Mouse (Mus musculus): ENCODE measurements around the gene Gm39115. TPM values are rescaled to one million over a fixed set of nuclear protein-coding genes. Genes with fewer than 3 reads are reported as not detected.
A peak's percentile ranks its signal among the peaks of the same experiment; 100 is the strongest.

Gm39115 gene
- polyA plus RNA-seq, 1 experiment from 2014 or later = not detected

GRCm38 (mm10) chr7:142094301-142095143 lies 41.3 kb downstream of the Gm39115 start:
- WGBS = 1% methylated on average over 74 of the region's 89 CpGs

GRCm38 (mm10) chr7:142093696-142094240 lies 42.1 kb downstream of the Gm39115 start:
- ATAC-seq (ENCODE audit: borderline replicate concordance, extremely low read depth, low FRiP score, low TSS enrichment) = no peak
- Histone ChIP-seq H3K9me3 (no peaks in the 10 kb centered on the region), H3K4me2 (peak overlapping the region; percentile 98), H3K27me3 (peaks cover 72% of the 10 kb centered on the region), H3K4me1 (peaks cover 26% of the 10 kb centered on the region), H3K9ac (no peak overlapping the region), H3K27ac (no peak overlapping the region), H3K36me3 (no peaks in the 10 kb centered on the region), H3K4me3 (peak overlapping the region; percentile 68)
- 24% methylated on average over 6 of the region's 6 CpGs for WGBS

More at GRCm38 (mm10) chr7:142094301-142095143, 41.3 kb downstream of the Gm39115 start:
- peak; percentile 58; the same call in 1 of the 2 replicates for ATAC-seq (ENCODE audit: borderline replicate concordance, extremely low read depth, low FRiP score, low TSS enrichment)
- H3K4me1 ChIP-seq = peaks cover 19% of the 10 kb centered on the region
- H3K36me3 ChIP-seq = no peaks in the 10 kb centered on the region
- H3K9me3 ChIP-seq = no peaks in the 10 kb centered on the region
- H3K27ac ChIP-seq = 0 out of 2 replicates have a peak overlapping the region, but pooled peaks have one; percentile 19
- H3K4me3 ChIP-seq = peak overlapping the region; percentile 68
- H3K27me3 ChIP-seq = peaks cover 68% of the 10 kb centered on the region
- peak overlapping the region; percentile 98 for H3K4me2 ChIP-seq
- H3K9ac ChIP-seq = peak overlapping the region; percentile 63

GRCm38 (mm10) chr7:142092991-142093390 lies 42.8 kb downstream of the Gm39115 start:
- Histone ChIP-seq H3K4me2 (no peak overlapping the region), H3K9ac (no peak overlapping the region), H3K4me3 (no peak overlapping the region), H3K27ac (no peak overlapping the region), H3K4me1 (peaks cover 29% of the 10 kb centered on the region), H3K36me3 (no peaks in the 10 kb centered on the region), H3K27me3 (peaks cover 74% of the 10 kb centered on the region), H3K9me3 (no peaks in the 10 kb centered on the region)
- WGBS = 37% methylated on average over 1 of the region's 1 CpGs
- no peak for ATAC-seq (ENCODE audit: borderline replicate concordance, extremely low read depth, low FRiP score, low TSS enrichment)

- no peak for ATAC-seq (ENCODE audit: borderline replicate concordance, extremely low read depth, low FRiP score, low TSS enrichment)
- H3K9me3 ChIP-seq = no peaks in the 10 kb centered on the region
- no peak overlapping the region for H3K4me2 ChIP-seq
- H3K27me3 ChIP-seq = peaks cover 63% of the 10 kb centered on the region
- 9% methylated on average over 4 of the region's 4 CpGs for WGBS
- H3K4me3 ChIP-seq = no peak overlapping the region
- H3K27ac ChIP-seq = no peak overlapping the region
- H3K36me3 ChIP-seq = no peaks in the 10 kb centered on the region
- peaks cover 29% of the 10 kb centered on the region for H3K4me1 ChIP-seq
- H3K9ac ChIP-seq = no peak overlapping the region
Observed at GRCm38 (mm10) chr7:142091848-142092247, 44.0 kb downstream of the Gm39115 start.

- no peak for ATAC-seq (ENCODE audit: borderline replicate concordance, extremely low read depth, low FRiP score, low TSS enrichment)
- Histone ChIP-seq H3K9ac (no peak overlapping the region), H3K4me2 (no peak overlapping the region)
Observed at GRCm38 (mm10) chr7:142089648-142090447, 46.0 kb downstream of the Gm39115 start.

GRCm38 (mm10) chr7:142088886-142089285 lies 46.9 kb downstream of the Gm39115 start:
- peak; percentile 16; the same call in 1 of the 2 replicates for ATAC-seq (ENCODE audit: borderline replicate concordance, extremely low read depth, low FRiP score, low TSS enrichment)
- 12% methylated on average over 5 of the region's 5 CpGs for WGBS
- H3K9ac ChIP-seq = no peak overlapping the region
- no peak overlapping the region for H3K4me2 ChIP-seq
- no peaks in the 10 kb centered on the region for H3K36me3 ChIP-seq
- H3K4me1 ChIP-seq = peaks cover 24% of the 10 kb centered on the region
- peaks cover 35% of the 10 kb centered on the region for H3K27me3 ChIP-seq
- H3K4me3 ChIP-seq = no peak overlapping the region
- no peaks in the 10 kb centered on the region for H3K9me3 ChIP-seq
- no peak overlapping the region for H3K27ac ChIP-seq

More at GRCm38 (mm10) chr7:142089648-142090447, 46.0 kb downstream of the Gm39115 start:
- Histone ChIP-seq H3K36me3 (no peaks in the 10 kb centered on the region), H3K9me3 (no peaks in the 10 kb centered on the region), H3K4me1 (peaks cover 24% of the 10 kb centered on the region), H3K27ac (no peak overlapping the region), H3K4me3 (no peak overlapping the region), H3K27me3 (peaks cover 43% of the 10 kb centered on the region)
- 40% methylated on average over 17 of the region's 17 CpGs for WGBS

GRCm38 (mm10) chr7:142087069-142087652 lies 48.7 kb downstream of the Gm39115 start:
- Histone ChIP-seq H3K4me3 (no peak overlapping the region), H3K4me1 (peaks cover 29% of the 10 kb centered on the region), H3K9me3 (no peaks in the 10 kb centered on the region), H3K9ac (no peak overlapping the region), H3K27ac (no peak overlapping the region), H3K36me3 (no peaks in the 10 kb centered on the region), H3K27me3 (peaks cover 35% of the 10 kb centered on the region), H3K4me2 (no peak overlapping the region)
- no peak for ATAC-seq (ENCODE audit: borderline replicate concordance, extremely low read depth, low FRiP score, low TSS enrichment)
- 90% methylated on average over 1 of the region's 1 CpGs for WGBS

GRCm38 (mm10) chr7:142086159-142086905 lies 49.5 kb downstream of the Gm39115 start:
- Histone ChIP-seq H3K27me3 (peaks cover 41% of the 10 kb centered on the region), H3K36me3 (no peaks in the 10 kb centered on the region), H3K4me3 (no peak overlapping the region), H3K4me1 (peaks cover 34% of the 10 kb centered on the region), H3K9ac (no peak overlapping the region), H3K4me2 (no peak overlapping the region), H3K9me3 (no peaks in the 10 kb centered on the region), H3K27ac (no peak overlapping the region)
- no peak for ATAC-seq (ENCODE audit: borderline replicate concordance, extremely low read depth, low FRiP score, low TSS enrichment)
- WGBS = 64% methylated on average over 4 of the region's 4 CpGs

Other genes with a start within 250 kb of the Gm39115 start
- gene Tollip, start 217.5 kb downstream of the Gm39115 start, polyA plus RNA-seq (2015; fragmentation: Nextera tagmentation; extraction: Ambion mirVana) = 46.5 and 50.7 TPM in 2 replicates
- gene Brsk2, start 186.3 kb downstream of the Gm39115 start, polyA plus RNA-seq (2015; fragmentation: Nextera tagmentation; extraction: Ambion mirVana) = 0.48 and 0.69 TPM in 2 replicates
- 74.7 and 80.1 TPM in 2 replicates for gene Mob2, start 75.0 kb downstream of the Gm39115 start, polyA plus RNA-seq (2015; fragmentation: Nextera tagmentation; extraction: Ambion mirVana)
- gene Dusp8, start 40.2 kb downstream of the Gm39115 start, polyA plus RNA-seq (2015; fragmentation: Nextera tagmentation; extraction: Ambion mirVana) = 2.5 and 2.7 TPM in 2 replicates
- not detected in 2 replicates for gene Gm45618, start 15.3 kb downstream of the Gm39115 start, polyA plus RNA-seq (2015; fragmentation: Nextera tagmentation; extraction: Ambion mirVana)
- gene Gm45337, start 8.6 kb upstream of the Gm39115 start, polyA plus RNA-seq (2015; fragmentation: Nextera tagmentation; extraction: Ambion mirVana) = not detected in 2 replicates
- gene Gm29735, start 21.1 kb upstream of the Gm39115 start, polyA plus RNA-seq (2015; fragmentation: Nextera tagmentation; extraction: Ambion mirVana) = not detected in 2 replicates
- not detected in 2 replicates for gene Gm4553, start 29.7 kb upstream of the Gm39115 start, polyA plus RNA-seq (2015; fragmentation: Nextera tagmentation; extraction: Ambion mirVana)
- not detected in 2 replicates for gene Krtap5-2, start 40.0 kb upstream of the Gm39115 start, polyA plus RNA-seq (2015; fragmentation: Nextera tagmentation; extraction: Ambion mirVana)
- not detected in 2 replicates for gene Gm10153, start 54.4 kb upstream of the Gm39115 start, polyA plus RNA-seq (2015; fragmentation: Nextera tagmentation; extraction: Ambion mirVana)
- not detected in 2 replicates for gene Krtap5-3, start 65.3 kb upstream of the Gm39115 start, polyA plus RNA-seq (2015; fragmentation: Nextera tagmentation; extraction: Ambion mirVana)
- gene Gm7579, start 75.8 kb upstream of the Gm39115 start, polyA plus RNA-seq (2015; fragmentation: Nextera tagmentation; extraction: Ambion mirVana) = not detected in 2 replicates
- not detected in 2 replicates for gene Krtap5-5, start 93.9 kb upstream of the Gm39115 start, polyA plus RNA-seq (2015; fragmentation: Nextera tagmentation; extraction: Ambion mirVana)
- not detected in 2 replicates for gene Gm40460, start 105.0 kb upstream of the Gm39115 start, polyA plus RNA-seq (2015; fragmentation: Nextera tagmentation; extraction: Ambion mirVana)
- not detected in 2 replicates for gene Gm2431, start 122.3 kb upstream of the Gm39115 start, polyA plus RNA-seq (2015; fragmentation: Nextera tagmentation; extraction: Ambion mirVana)
- not detected in 2 replicates for gene Gm4559, start 138.3 kb upstream of the Gm39115 start, polyA plus RNA-seq (2015; fragmentation: Nextera tagmentation; extraction: Ambion mirVana)
- not detected in 2 replicates for gene Krtap5-1, start 161.1 kb upstream of the Gm39115 start, polyA plus RNA-seq (2015; fragmentation: Nextera tagmentation; extraction: Ambion mirVana)
- gene Krtap5-4, start 167.5 kb upstream of the Gm39115 start, polyA plus RNA-seq (2015; fragmentation: Nextera tagmentation; extraction: Ambion mirVana) = not detected in 2 replicates
- gene Ifitm10, start 237.7 kb upstream of the Gm39115 start, polyA plus RNA-seq (2015; fragmentation: Nextera tagmentation; extraction: Ambion mirVana) = 5.4 and 5.7 TPM in 2 replicates
- 0.39 and 0.72 TPM in 2 replicates for gene Gm49369, start 246.6 kb upstream of the Gm39115 start, polyA plus RNA-seq (2015; fragmentation: Nextera tagmentation; extraction: Ambion mirVana)